Mouse (Mus musculus) G1E (cell line): ENCODE measurements around the gene Pcp4l1. TPM values are rescaled to one million over a fixed set of nuclear protein-coding genes. Genes with fewer than 3 reads are reported as not detected.

ENCODE experiments used
- ATAC-seq: 2 replicates; pipeline ENCODE4 v1.8.0; 2016; ENCODE audit warnings: mild to moderate bottlenecking; ENCODE audit not compliant: insufficient number of reproducible peaks, poor library complexity, low FRiP score, severe bottlenecking; ENCODE audit errors: extremely low read depth
- DNase-seq: peaks from one replicate; pipeline ENCODE4 v3.0.0; 2012; ENCODE audit warnings: low spot score
- H3K27me3 ChIP-seq: 2 replicates; pipeline ENCODE4 v1.6.1; 2012; ENCODE audit warnings: mild to moderate bottlenecking, low read length, inconsistent platforms; ENCODE audit not compliant: insufficient read depth
- H3K36me3 ChIP-seq: replicated peaks from 2 replicates; pipeline ENCODE3; 2012; ENCODE audit warnings: mild to moderate bottlenecking, inconsistent platforms
- H3K4me1 ChIP-seq: 2 replicates; pipeline ENCODE4 v1.6.1; 2012; ENCODE audit warnings: low read depth, low read length, inconsistent platforms, mixed read lengths; ENCODE audit not compliant: insufficient read depth
- H3K4me3 ChIP-seq: 2 replicates; pipeline ENCODE4 v1.5.1; 2012; ENCODE audit warnings: low read depth, mild to moderate bottlenecking, inconsistent platforms, low read length, moderate library complexity, mixed read lengths
- H3K9me3 ChIP-seq: replicated peaks from 2 replicates; pipeline ENCODE4 v1.6.1; 2012; ENCODE audit warnings: inconsistent platforms
- CTCF ChIP-seq: IDR thresholded peaks from 2 replicates; pipeline ENCODE4 v1.5.1; 2012; ENCODE audit warnings: low read depth, low read length, inconsistent platforms, mixed read lengths
- GATA1 ChIP-seq: IDR thresholded peaks from 2 replicates; pipeline ENCODE4 v1.6.1; 2012; ENCODE audit warnings: borderline replicate concordance, low read length, inconsistent platforms, mixed read lengths
- GATA2 ChIP-seq: IDR thresholded peaks from 2 replicates; pipeline ENCODE4 v1.6.1; 2012; ENCODE audit warnings: low read depth, low read length, inconsistent platforms, borderline replicate concordance
- POLR2AphosphoS5 ChIP-seq: IDR thresholded peaks from 2 replicates; pipeline ENCODE4 v1.6.1; 2012; ENCODE audit warnings: low read depth, low read length, inconsistent platforms; ENCODE audit not compliant: insufficient replicate concordance
- TAL1 ChIP-seq: conservative IDR thresholded peaks from 2 replicates; pipeline ENCODE4 v1.6.1; 2012; ENCODE audit warnings: low read depth, low read length, inconsistent platforms, mixed read lengths
- polyA plus RNA-seq: library from polyadenylated mRNA; stranded (reverse); fragments of >175 nt; gene quantifications from 2 replicates; pipeline ENCODE4 v1.2.3, GENCODE M21; 2012
- total RNA-seq, 2 experiments: library from RNA; stranded (forward) in 1 of 2; stranded (reverse) in 1 of 2; fragments of 200-1000 nt in 1 of 2; fragments of >200 nt in 1 of 2; fragmentation: Nextera tagmentation in 1 of 2; gene quantifications; 2 replicates each; pipeline ENCODE4 v1.2.3; 2014 to 2017

The Pcp4l1 gene
- total and polyA plus RNA-seq, 3 experiments = 0.16 TPM; not detected in 2

GRCm38 (mm10) chr1:171223168-171223567, 27.1 kb upstream of the Pcp4l1 start:
- ATAC-seq = no peak
- Histone ChIP-seq H3K36me3 (peaks cover 29% of the 10 kb centered on the region), H3K4me1 (peaks cover 18% of the 10 kb centered on the region), H3K9me3 (no peaks in the 10 kb centered on the region), H3K27me3 (peaks cover 3% of the 10 kb centered on the region; the same call in 1 of the 2 replicates), H3K4me3 (peak overlapping the region; percentile 72; the same call in 1 of the 2 replicates)
- DNase-seq = no peak
- no peak for TF ChIP-seq TAL1
- no peak for TF ChIP-seq GATA1
- TF ChIP-seq CTCF = no peak
- TF ChIP-seq GATA2 = no peak

GRCm38 (mm10) chr1:171222238-171223155, 26.4 kb upstream of the Pcp4l1 start, which contains the start of gene Tomm40l:
Gene Tomm40l (minus strand): TSS chr1:171222514.
- TF ChIP-seq CTCF = no peak
- TF ChIP-seq GATA2 = no peak
- no peak for TF ChIP-seq POLR2AphosphoS5
- TF ChIP-seq TAL1 = no peak
- TF ChIP-seq GATA1 = no peak
- Histone ChIP-seq H3K36me3 (peaks cover 35% of the 10 kb centered on the region), H3K4me3 (peak within 1 kb of the TSS; percentile 72), H3K4me1 (peaks cover 18% of the 10 kb centered on the region), H3K9me3 (no peaks in the 10 kb centered on the region), H3K27me3 (peaks cover 3% of the 10 kb centered on the region; the same call in 1 of the 2 replicates)
- peak; percentile 97 for DNase-seq
- ATAC-seq = peak; percentile 98

- no peak for DNase-seq
- Histone ChIP-seq H3K27me3 (peaks cover 3% of the 10 kb centered on the region; the same call in 1 of the 2 replicates), H3K9me3 (no peaks in the 10 kb centered on the region), H3K4me3 (peak overlapping the region; percentile 72), H3K36me3 (peaks cover 36% of the 10 kb centered on the region), H3K4me1 (peaks cover 21% of the 10 kb centered on the region)
- no peak for TF ChIP-seq GATA2
- no peak for TF ChIP-seq TAL1
- TF ChIP-seq GATA1 = no peak
- no peak for TF ChIP-seq CTCF
- ATAC-seq = no peak
Observed at GRCm38 (mm10) chr1:171221281-171222193, 25.5 kb upstream of the Pcp4l1 start.

- peak overlapping the region; percentile 72; the same call in 1 of the 2 replicates for H3K4me3 ChIP-seq
Observed at GRCm38 (mm10) chr1:171220871-171221270, 24.8 kb upstream of the Pcp4l1 start.

GRCm38 (mm10) chr1:171216241-171216955, 20.3 kb upstream of the Pcp4l1 start:
- peaks cover 36% of the 10 kb centered on the region for H3K36me3 ChIP-seq
- peaks cover 14% of the 10 kb centered on the region for H3K4me1 ChIP-seq
- H3K9me3 ChIP-seq = no peaks in the 10 kb centered on the region
- peaks cover 28% of the 10 kb centered on the region for H3K27me3 ChIP-seq
- DNase-seq (no peak), ATAC-seq (no peak)
- H3K4me3 ChIP-seq = no peak overlapping the region
- no peak for TF ChIP-seq GATA2
- no peak for TF ChIP-seq CTCF
- no peak for TF ChIP-seq GATA1
- TF ChIP-seq POLR2AphosphoS5 = no peak
- no peak for TF ChIP-seq TAL1

More at GRCm38 (mm10) chr1:171220871-171221270, 24.8 kb upstream of the Pcp4l1 start:
- Histone ChIP-seq H3K36me3 (peaks cover 36% of the 10 kb centered on the region), H3K9me3 (no peaks in the 10 kb centered on the region), H3K27me3 (peaks cover 6% of the 10 kb centered on the region), H3K4me1 (peaks cover 22% of the 10 kb centered on the region)
- peak; percentile 60 for DNase-seq
- no peak for ATAC-seq
- no peak for TF ChIP-seq GATA2
- peak; percentile 77 for TF ChIP-seq CTCF
- TF ChIP-seq GATA1 = no peak
